Mouse (Mus musculus) hindbrain, embryonic 10.5 days (tissue): ENCODE results near the gene Ppox. TPM values are rescaled to one million over a fixed set of nuclear protein-coding genes. Genes with fewer than 3 reads are reported as not detected.
"Not testable (repeated sequence)": the region's sequence is repeated elsewhere in the genome, so short reads cannot be mapped to it uniquely, and the experiment has no call there.

Experiments used
- DNase-seq: peaks from one replicate; pipeline ENCODE4 v3.0.0-alpha.2; 2017; ENCODE audit warnings: low spot score
- H3K27ac ChIP-seq: fragments of 300-500 bp; sonication (generic); 2 replicates; pipeline ENCODE4 v1.5.1; 2016; ENCODE audit warnings: mild to moderate bottlenecking, moderate library complexity
- H3K27me3 ChIP-seq: fragments of 300-500 bp; sonication (generic); 2 replicates; pipeline ENCODE4 v1.6.1; 2016; ENCODE audit warnings: mild to moderate bottlenecking; ENCODE audit not compliant: poor library complexity, insufficient read depth, severe bottlenecking
- H3K36me3 ChIP-seq: fragments of 300-500 bp; sonication (generic); 2 replicates; pipeline ENCODE4 v1.6.1; 2016; ENCODE audit warnings: mild to moderate bottlenecking, moderate library complexity
- H3K4me1 ChIP-seq: fragments of 300-500 bp; sonication (generic); replicated peaks from 2 replicates; pipeline ENCODE4 v1.6.1; 2016; ENCODE audit warnings: mild to moderate bottlenecking
- H3K4me3 ChIP-seq: fragments of 300-500 bp; sonication (generic); 2 replicates; pipeline ENCODE4 v1.5.1; 2016; ENCODE audit warnings: mild to moderate bottlenecking, moderate library complexity
- H3K9me3 ChIP-seq: fragments of 300-500 bp; sonication (generic); 2 replicates; pipeline ENCODE4 v1.6.1; 2016; ENCODE audit warnings: mild to moderate bottlenecking, moderate library complexity
- WGBS: fragments of 180-500 bp; shearing (Covaris S2); methylation state at CpG from one replicate; pipeline ENCODE4 v1.1.7; 2016; 5-methylcytosine and 5-hydroxymethylcytosine counted together
- polyA plus RNA-seq: library from polyadenylated mRNA; unstranded; fragments of >200 nt; fragmentation: Nextera tagmentation; extraction: Ambion mirVana; gene quantifications from 2 replicates; pipeline ENCODE4 v1.2.1, GENCODE M21; 2016

Ppox gene
- 54.1 and 56.2 TPM in 2 replicates for polyA plus RNA-seq

DNA sequence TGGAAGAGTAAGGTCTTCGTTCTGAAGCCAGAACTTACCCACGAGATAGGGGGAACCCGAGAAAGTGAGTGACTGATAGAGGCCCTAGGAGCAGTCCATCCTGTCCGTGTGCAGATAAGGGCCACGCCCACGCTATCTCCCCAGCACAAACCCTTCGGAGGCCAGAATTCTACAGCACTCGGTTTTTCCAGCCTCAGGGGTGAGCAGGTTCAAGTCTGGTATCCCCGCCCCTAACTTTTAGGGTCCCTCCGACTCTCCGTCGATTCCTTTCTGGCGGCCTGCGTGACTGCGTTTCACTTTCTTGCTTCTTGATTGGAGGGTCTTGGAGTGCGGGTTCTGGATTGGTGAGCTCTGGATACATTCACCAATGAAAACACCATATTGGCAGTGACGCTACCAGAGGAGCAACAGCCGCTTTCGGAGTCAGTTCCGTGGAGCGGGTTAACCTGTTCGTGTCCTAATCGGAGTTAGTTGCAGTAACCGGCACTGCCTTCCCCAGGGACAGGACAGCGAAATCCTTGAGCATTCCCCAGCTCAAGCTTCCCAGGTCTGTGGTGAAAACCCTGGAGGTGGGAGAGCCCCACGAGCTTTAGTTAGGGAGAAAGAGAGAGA lies at the start of gene Ppox:
Gene Ppox (minus strand): TSS at position 271 of the 612 bp plus-strand sequence.
- DNase-seq, result peak; percentile 92
- peak within 1 kb of the TSS; percentile 78 for H3K4me3 ChIP-seq
- WGBS, result under 1% methylated on average over 26 of the region's 26 CpGs
- peak within 1 kb of the TSS; percentile 87 for H3K27ac ChIP-seq
- no peaks in the 10 kb centered on the region for H3K27me3 ChIP-seq
- H3K36me3 ChIP-seq, result peaks cover 73% of the 10 kb centered on the region
- peaks cover 33% of the 10 kb centered on the region for H3K4me1 ChIP-seq
- H3K9me3 ChIP-seq, result no peaks in the 10 kb centered on the region

DNA sequence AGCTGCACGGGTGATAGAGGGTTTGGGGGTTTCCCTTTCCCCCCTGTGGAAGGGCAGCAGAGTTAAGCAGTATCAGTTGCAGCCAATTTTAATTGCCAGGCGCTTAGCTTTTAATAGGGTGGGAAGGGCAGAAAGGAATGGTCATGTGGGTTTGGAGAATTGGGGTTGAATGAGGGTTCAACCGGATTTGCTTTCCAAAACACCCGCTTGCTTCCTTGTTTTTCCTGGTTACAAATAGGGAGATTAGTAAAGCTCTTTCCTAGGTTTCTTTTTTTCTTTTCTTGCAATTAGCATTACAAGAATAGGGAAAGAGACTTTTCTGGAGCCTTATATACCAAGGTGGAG lies 49.2 kb upstream of the Ppox start:
- Histone ChIP-seq H3K4me1 (peaks cover 46% of the 10 kb centered on the region), H3K4me3 (peak overlapping the region; percentile 92), H3K27me3 (no peaks in the 10 kb centered on the region), H3K9me3 (no peaks in the 10 kb centered on the region), H3K27ac (peak overlapping the region; percentile 100), H3K36me3 (peaks cover 24% of the 10 kb centered on the region)
- no peak for DNase-seq
- 0% methylated on average over 4 of the region's 4 CpGs for WGBS

DNA sequence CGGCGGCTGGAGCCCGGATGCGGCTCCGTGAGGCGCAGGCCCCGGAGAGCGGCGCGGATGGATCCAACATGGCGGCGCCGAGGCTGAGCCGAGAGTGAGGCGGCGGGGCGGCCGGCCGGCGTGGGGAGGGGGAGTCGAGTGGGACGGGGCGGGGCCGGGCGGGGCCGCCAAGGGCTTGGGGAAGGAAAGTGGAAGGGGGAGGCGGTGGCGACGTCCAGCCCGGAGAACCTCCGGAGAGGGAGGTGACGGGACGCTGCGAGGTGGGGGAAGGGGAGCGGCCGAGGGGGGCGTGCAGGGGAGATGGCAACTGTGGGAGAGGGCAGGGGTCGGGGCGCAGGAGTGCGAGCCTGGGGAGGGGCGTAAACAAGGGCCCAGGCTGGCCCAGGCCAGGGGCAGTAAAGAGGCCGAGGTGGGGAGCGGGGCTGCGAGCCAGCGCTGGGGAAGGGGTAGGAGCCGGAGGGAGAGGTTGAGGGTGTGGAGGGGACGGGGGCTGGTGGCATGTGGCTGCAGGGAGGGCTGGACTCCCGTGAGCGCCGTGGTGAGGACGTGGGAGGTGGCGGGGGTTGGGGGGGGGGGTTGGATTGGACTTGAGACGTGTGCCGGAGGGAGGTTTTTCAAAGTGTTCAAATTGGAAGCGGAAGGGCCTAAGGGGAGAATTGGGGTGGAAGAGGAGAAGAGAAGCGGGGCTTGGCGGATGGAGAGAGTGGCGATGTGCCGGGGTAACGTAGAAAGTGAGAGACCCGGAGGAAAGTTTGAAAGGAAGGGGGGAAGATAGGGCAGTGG lies 48.6 kb upstream of the Ppox start:
- Histone ChIP-seq H3K4me3 (peak overlapping the region; percentile 92), H3K9me3 (no peaks in the 10 kb centered on the region), H3K27me3 (no peaks in the 10 kb centered on the region), H3K27ac (peak overlapping the region; percentile 100), H3K4me1 (peaks cover 46% of the 10 kb centered on the region), H3K36me3 (peaks cover 22% of the 10 kb centered on the region)
- 1% methylated on average over 58 of the region's 61 CpGs for WGBS
- peak; percentile 93 for DNase-seq

DNA sequence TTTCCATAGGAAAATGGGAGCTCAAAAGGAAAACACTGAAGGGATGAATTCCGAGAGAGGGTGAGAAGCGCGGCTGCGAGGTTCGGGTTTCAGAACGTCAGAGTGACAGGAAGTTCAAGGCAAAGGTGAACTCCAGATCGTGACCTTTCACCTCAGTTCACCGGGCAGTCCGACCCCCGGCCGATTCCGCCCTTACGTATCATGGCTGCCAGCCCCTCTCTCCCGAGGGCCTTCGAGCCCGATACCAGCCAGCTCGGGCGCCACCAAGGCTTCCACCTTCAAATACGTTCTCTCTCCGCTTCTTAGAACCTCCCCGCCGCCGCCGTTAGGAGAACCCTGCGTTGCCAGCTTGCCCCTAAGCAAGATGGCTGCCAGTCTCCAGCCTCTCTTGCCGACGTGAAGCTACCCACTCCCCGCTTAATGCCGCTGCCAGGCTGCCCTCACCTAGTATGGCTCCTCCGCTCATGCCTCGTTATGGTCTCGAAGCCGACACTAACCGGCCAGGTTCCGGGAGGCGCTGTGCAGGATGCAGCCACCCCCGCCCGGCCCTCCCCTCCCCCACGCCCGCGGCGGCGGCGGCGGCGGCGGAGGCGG lies 48.0 kb upstream of the Ppox start, which contains the start of gene Dedd:
Gene Dedd (plus strand): TSS at position 307 of the 594 bp plus-strand sequence.
- H3K27ac ChIP-seq, result peak within 1 kb of the TSS; percentile 100
- DNase-seq, result peak; percentile 95
- under 1% methylated on average over 48 of the region's 48 CpGs for WGBS

DNA sequence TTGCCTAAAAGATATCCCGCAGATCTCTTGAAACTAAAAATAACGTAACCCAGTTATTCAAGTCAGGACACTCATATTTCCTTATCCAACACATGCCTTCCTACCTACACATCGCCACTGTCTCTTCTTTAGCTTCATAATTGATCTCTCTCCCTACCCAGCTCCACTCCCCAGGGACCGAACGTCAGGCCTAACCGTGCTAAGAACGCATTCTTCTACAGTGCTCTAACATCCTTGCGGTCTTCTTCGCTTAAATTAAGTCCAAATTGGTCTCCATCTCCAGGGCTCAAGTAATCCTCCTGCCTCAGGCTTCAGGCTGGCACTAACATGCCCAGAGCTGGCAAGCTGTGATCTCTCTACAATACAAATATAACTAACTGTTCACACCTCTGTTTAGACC lies 47.3 kb upstream of the Ppox start:
- WGBS, result 44% methylated on average over 9 of the region's 9 CpGs
- no peak for DNase-seq
- no peaks in the 10 kb centered on the region for H3K27me3 ChIP-seq
- peak overlapping the region; percentile 100 for H3K27ac ChIP-seq
- peak overlapping the region; percentile 92 for H3K4me3 ChIP-seq
- H3K9me3 ChIP-seq, result no peaks in the 10 kb centered on the region
- H3K4me1 ChIP-seq, result peaks cover 43% of the 10 kb centered on the region
- peaks cover 15% of the 10 kb centered on the region for H3K36me3 ChIP-seq

More for the DNA sequence above, 48.0 kb upstream of the Ppox start, which contains the start of gene Dedd:
- Histone ChIP-seq H3K4me1 (peaks cover 46% of the 10 kb centered on the region), H3K9me3 (no peaks in the 10 kb centered on the region), H3K27me3 (no peaks in the 10 kb centered on the region), H3K36me3 (peaks cover 16% of the 10 kb centered on the region), H3K4me3 (peak within 1 kb of the TSS; percentile 92)

DNA sequence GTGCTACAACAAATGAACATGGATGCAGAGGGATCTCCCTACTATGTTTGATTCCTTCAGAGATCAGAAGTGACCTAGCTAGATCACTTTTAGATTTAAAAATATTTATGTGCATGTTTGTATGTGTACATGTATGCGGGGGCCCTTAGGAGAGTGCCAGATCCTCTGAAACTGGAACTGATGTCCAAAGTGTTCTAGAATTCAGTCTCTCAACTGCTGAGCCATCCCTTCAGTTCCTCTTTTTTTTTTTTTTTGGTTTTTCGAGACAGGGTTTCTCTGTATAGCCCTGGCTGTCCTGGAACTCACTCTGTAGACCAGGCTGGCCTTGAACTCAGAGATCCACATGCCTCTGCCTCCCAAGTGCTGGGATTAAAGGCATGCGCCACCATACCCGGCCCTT lies 45.6 kb upstream of the Ppox start:
- not testable (repeated sequence) for H3K27me3 ChIP-seq, H3K36me3 ChIP-seq, H3K27ac ChIP-seq, H3K9me3 ChIP-seq, DNase-seq, H3K4me3 ChIP-seq
- peaks cover 33% of the 10 kb centered on the region for H3K4me1 ChIP-seq
- 83% methylated on average over 4 of the region's 4 CpGs for WGBS

DNA sequence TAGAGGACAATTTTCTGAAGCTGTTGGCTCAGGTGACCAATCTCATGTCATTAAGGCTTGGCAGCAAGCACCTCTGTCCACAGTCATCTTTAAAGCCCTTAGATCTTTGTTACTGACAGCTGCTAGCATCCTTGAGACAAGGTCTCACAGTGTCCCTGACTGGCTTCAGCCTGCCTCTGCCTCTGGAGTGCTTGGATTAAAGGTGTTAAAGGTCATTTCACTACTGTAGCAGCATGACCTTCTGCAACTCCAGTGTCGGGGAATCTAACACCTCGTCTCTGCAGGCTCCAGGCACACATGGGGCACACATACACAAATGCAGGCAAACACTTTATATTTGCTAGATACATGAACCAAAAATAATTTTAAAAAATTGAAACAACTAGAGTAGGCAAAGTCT lies 44.6 kb upstream of the Ppox start:
- no peak for DNase-seq
- WGBS, result 82% methylated on average over 2 of the region's 2 CpGs
- peaks cover 7% of the 10 kb centered on the region for H3K36me3 ChIP-seq
- H3K27ac ChIP-seq, result no peak overlapping the region
- H3K27me3 ChIP-seq, result no peaks in the 10 kb centered on the region
- H3K9me3 ChIP-seq, result no peaks in the 10 kb centered on the region
- H3K4me3 ChIP-seq, result no peak overlapping the region
- H3K4me1 ChIP-seq, result peaks cover 22% of the 10 kb centered on the region

DNA sequence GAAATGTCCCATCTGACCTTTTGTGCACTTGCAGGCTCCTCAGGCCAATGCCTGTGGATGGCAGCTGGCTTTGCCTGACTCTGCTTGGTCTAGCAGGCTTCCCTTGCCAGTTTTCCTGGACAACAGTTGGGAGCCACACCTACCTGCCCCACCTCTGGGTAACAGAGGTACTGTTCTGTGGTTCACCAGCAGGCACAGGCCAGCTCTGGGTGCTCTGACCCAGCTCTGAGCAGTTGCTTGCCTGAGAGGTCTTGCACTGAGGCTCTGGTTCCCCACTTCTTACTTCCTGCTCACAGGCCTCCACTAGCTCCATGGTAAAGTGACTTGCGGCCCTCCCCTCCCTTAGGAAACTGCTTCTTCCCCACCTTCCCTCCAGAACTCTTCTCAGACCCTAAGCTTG lies 41.0 kb upstream of the Ppox start:
- Histone ChIP-seq H3K9me3 (no peaks in the 10 kb centered on the region), H3K36me3 (peaks cover 7% of the 10 kb centered on the region), H3K4me3 (no peak overlapping the region), H3K27me3 (no peaks in the 10 kb centered on the region), H3K27ac (no peak overlapping the region), H3K4me1 (no peaks in the 10 kb centered on the region)
- WGBS, result 83% methylated on average over 1 of the region's 1 CpGs
- DNase-seq, result no peak

DNA sequence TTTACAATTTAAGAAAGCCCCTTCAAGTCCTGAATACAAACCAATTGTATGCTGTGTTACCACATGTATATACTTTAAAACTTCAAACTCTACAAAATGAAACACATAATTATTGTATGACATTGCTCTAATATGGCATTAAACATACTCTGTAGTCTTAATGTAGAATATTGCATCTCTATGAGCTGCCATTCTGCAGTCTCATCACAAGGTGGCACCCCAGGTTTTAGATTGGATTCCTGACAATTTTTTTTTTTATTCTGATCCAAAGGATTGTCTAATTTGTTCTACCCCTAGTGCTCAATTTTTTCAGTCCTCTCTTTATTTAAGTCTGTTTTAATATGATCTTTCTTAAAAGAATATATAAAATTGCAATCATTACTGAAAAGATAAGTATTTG lies 40.4 kb upstream of the Ppox start:
- Histone ChIP-seq H3K27me3 (no peaks in the 10 kb centered on the region), H3K4me1 (no peaks in the 10 kb centered on the region), H3K27ac (no peak overlapping the region), H3K4me3 (no peak overlapping the region), H3K36me3 (peaks cover 7% of the 10 kb centered on the region), H3K9me3 (no peaks in the 10 kb centered on the region)
- DNase-seq, result no peak

DNA sequence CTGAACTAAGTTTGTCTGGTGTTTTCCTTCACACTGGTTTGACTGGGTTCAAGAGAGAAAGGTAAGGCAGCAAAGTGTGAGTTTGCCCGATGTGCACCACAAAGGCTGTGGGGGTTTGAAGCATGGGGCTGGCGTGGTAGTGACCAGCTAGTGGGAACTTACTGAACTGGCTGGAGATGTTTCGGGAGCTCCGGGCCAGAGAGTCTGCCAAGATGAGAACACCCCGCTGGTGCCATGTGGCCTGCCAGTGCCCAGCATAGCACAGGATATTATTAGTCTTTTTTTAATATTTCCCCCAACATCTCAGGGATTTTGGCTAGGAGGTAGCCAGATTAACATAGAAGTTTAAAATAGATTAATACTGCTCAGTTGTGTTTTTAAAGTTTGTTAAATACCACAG lies 39.2 kb upstream of the Ppox start:
- H3K27ac ChIP-seq, result no peak overlapping the region
- peak overlapping the region; percentile 26 for H3K4me3 ChIP-seq
- H3K36me3 ChIP-seq, result no peaks in the 10 kb centered on the region
- no peaks in the 10 kb centered on the region for H3K4me1 ChIP-seq
- no peak for DNase-seq
- no peaks in the 10 kb centered on the region for H3K9me3 ChIP-seq
- 12% methylated on average over 5 of the region's 5 CpGs for WGBS
- H3K27me3 ChIP-seq, result no peaks in the 10 kb centered on the region

DNA sequence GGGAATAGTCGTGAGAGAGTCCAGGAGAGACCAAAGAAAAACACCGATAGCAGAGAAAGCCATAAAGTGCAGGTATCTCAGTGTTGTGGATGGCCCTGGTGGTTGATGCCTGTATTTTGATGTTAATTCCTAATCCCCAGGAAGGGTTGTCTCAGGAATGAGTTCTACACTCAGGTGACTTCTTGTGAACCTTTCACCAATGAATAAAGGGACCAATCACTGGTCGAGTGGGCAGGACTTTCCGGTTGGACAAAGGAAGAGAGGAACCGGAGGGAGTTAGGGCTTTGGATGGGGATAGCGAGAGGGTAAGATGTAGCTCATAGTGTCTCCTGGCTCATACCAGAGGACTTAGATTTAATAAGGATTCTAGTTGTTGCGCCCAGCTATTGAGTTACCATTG lies 38.8 kb upstream of the Ppox start:
- DNase-seq, result no peak
- Histone ChIP-seq H3K27ac (no peak overlapping the region), H3K9me3 (no peaks in the 10 kb centered on the region), H3K4me3 (peak overlapping the region; percentile 26), H3K27me3 (no peaks in the 10 kb centered on the region), H3K4me1 (no peaks in the 10 kb centered on the region), H3K36me3 (no peaks in the 10 kb centered on the region)
- WGBS, result 11% methylated on average over 7 of the region's 7 CpGs

DNA sequence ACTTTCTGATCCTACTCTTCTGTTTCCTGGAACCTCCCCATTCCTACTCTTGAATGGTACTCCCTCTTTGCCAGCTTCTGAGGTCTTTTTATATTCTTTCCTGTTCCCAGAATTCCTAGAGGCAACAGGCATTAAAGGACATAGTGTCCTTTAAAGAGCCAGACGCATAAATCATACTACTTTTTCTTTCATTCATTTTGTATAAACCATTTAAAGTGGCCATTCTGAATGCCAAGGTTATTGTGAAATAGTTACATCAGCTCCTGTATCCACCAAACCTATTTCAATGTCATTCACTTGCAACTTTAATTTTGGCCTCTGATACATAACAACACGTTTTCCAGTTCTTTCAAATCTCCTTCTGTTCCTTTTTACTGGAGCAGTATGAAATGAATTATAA lies 28.3 kb upstream of the Ppox start:
- 74% methylated on average over 2 of the region's 2 CpGs for WGBS

DNA sequence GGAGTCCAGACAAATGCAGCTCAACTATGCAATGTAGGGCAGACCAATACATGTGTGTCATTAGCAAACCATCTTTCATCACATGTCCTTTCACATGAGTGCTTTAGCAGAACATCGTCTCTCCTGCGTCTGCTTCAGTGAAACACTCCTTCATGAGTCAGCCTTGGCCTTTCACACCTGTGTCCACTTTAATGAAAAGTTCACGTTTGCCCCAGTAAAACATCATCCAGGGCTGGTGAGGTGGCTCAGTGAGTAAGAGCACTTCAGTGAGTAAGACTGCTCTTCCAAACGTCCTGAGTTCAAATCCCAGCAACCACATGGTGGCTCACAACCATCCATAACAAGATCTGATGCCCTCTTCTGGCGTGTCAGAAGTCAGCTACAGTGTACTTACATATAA lies 25.2 kb upstream of the Ppox start:
- not testable (repeated sequence) for H3K27ac ChIP-seq, H3K4me1 ChIP-seq, H3K4me3 ChIP-seq, DNase-seq, H3K36me3 ChIP-seq, H3K27me3 ChIP-seq, H3K9me3 ChIP-seq
- 76% methylated on average over 5 of the region's 5 CpGs for WGBS

More for the DNA sequence above, 28.3 kb upstream of the Ppox start:
- no peaks in the 10 kb centered on the region for H3K36me3 ChIP-seq
- H3K4me1 ChIP-seq, result no peaks in the 10 kb centered on the region
- no peaks in the 10 kb centered on the region for H3K27me3 ChIP-seq
- no peaks in the 10 kb centered on the region for H3K9me3 ChIP-seq
- H3K4me3 ChIP-seq, result no peak overlapping the region
- no peak for DNase-seq
- H3K27ac ChIP-seq, result no peak overlapping the region
